Mouse (Mus musculus) liver, postnatal 0 days (tissue): Measurements from ENCODE around the gene Gm49387.
A peak's percentile ranks its signal among the peaks of the same experiment; 100 is the strongest.

Experiments
- CTCF ChIP-seq: sonication (generic); IDR thresholded peaks from 2 replicates; pipeline ENCODE4 v1.5.1; 2016; ENCODE audit warnings: antibody characterized with exemption, low read depth
- EP300 ChIP-seq: IDR thresholded peaks from 2 replicates; pipeline ENCODE4 v1.6.1; 2016; ENCODE audit warnings: antibody characterized with exemption, low read depth, mild to moderate bottlenecking

- peak; percentile 75 for TF ChIP-seq CTCF
- no peak for TF ChIP-seq EP300
Observed at GRCm38 (mm10) chr14:31519165-31519564, 121.5 kb downstream of the Gm49387 start.
